Mouse (Mus musculus) urinary bladder, postnatal 14 days (tissue): ENCODE results near the gene Atr.

Experiments
- DNase-seq: peaks from one replicate; pipeline ENCODE4 v3.0.0; 2021; ENCODE audit warnings: low spot score

Atr gene

DNA sequence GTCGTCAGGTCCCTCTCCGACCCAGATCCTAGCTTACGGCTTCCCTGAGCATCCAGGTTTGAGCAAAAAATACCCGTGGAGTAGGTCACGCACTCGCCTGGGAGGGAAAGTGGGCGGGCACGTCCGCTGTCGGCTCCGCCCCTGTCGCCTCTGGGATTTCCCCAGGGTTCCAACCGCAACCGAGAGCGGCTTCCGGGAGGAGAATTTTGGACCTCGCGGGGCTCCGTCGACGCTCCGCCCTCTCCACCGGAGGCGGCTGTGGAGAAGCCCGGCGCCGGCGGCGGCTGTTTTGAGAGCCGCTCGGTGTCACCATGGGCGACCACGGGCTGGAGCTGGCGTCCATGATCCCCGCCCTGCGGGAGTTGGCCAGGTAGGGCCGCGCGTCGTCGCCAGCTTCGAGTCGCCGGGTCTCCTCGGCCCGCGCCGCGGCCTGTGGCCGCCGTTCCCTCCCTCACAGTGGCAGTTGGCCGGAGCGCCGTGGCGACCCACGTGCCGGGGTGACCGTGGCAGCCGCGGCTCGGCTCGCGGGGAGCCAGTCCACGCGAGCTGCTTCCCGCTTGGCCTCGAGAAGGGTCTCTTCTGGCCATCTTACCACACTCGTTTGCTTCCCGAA lies at the start of gene Atr:
TSS of gene Atr (plus strand) at position 184 of the 613 bp plus-strand sequence.
- peak; percentile 95 for DNase-seq

DNA sequence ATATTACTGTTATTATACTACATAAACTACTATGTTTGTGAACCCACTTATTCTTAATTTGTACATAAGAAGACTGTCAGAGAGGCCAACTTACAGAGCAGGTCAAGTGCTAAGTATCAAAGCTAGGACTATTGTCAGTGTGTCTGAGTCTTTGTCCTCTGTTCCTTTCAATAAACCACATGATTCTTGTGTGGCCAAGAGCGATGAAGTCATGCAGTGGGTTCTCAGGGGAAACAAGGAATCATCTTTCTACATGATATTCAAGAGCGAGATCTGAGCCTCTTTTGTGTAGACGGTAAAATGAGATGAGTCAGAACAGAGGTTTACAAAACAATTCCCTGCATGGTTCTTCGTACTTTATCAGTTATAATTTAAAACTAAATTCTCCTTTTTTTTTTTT lies 47.8 kb upstream of the Atr start:
- DNase-seq = no peak

DNA sequence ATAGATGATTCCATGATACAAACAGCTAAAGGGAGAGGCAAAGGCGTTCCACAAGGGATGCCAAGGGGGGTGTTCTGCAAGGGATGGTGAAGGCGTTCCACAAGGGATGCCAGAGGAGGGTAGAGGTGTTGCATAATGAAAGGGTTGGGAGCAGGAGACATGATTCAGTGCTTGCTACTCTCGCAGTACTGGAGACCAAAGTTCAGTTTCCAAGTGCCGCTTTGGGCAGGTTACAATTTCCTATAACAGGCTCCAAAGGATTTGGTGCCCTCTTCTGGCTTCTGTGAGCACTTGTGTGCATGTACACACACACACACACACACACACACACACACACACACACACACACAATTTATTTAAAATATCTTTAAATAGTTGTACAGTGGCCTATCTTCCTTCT lies 45.6 kb upstream of the Atr start:
- no peak for DNase-seq

DNA sequence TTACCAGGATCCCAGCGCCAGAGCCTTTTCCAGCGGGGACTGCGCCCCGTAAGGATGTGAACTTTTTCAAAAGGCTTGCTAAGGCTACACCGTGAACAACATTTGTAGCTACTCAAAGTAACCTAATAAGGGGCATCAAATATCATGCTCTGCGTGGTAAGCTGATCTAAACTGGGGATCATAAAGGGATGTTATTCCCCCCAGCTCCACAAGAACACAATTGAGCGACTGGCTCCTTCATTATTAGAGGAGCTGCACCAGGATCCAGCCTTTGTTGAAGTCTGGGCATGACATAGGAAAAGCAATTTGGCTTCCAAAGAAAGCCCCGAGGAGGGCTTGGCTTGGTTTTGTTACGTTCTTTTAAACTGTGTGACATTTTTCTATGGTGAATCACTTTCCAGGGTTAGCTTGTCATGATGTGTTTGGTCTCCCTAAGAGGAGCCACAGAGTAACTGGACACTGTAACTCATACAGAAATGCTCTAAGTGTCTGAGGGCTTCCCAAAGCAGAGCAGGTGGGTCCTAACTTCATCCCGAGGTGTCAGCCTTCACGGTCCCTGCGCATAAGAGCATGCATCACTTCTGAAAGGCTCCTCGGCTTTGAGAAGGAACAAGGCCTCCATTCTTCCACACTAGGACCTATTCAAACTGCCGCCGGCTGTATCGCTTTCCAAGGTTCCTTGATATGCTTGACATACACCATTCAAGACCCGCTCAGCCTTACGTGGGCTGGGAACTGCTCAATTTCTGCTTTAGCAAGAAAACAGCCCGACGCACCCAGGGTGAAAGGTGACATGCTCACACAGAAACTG lies 43.5 kb upstream of the Atr start:
- no peak for DNase-seq

DNA sequence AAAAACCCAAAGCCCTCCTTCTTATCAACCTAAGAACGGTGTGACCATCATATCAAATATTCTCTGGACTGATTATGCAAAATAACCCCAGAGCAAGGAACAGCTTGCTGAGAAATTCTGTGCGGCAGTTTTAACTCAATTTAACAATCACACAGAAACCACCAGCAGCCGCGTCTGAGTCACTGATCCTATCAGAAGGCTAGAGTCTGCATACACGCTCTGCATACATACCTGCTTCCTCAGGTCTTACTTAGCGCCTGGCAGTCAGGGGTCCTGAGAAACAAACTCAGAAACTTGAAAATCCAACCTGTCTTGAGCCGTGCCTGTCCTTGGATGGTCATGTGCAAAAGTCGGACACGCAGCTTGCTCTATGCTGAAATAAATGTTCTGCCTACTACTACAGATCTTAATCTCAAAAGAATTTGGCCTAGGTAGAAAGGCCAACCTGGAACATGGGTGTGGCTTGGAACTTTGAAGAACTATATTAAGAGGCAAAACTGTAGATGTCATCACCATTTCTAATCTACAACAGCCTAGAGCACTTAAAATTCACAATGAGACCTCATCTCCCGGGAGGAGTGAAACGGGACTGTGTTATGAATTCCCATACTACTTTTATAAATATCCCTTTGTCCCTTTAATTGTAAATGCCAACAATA lies 42.3 kb upstream of the Atr start:
- peak; percentile 49 for DNase-seq

DNA sequence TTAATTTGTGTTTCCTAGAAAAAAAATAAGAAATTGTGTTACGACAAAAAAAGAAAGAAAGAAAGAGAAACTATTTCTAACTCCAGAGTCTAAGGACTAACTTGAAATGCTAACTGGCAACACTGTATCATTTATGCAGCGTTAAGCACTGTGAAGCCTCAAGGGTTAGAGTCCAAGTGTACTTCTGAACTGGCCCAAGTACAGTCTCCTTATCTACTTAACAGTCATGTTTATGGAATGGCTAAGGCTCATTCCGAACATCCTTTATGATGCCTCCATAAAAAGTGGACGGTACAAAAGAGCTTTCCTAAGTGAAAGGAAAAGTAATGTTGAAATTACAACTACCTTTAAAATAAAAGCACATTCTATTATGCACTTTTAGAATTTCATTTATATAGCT lies 41.7 kb upstream of the Atr start:
- no peak for DNase-seq

DNA sequence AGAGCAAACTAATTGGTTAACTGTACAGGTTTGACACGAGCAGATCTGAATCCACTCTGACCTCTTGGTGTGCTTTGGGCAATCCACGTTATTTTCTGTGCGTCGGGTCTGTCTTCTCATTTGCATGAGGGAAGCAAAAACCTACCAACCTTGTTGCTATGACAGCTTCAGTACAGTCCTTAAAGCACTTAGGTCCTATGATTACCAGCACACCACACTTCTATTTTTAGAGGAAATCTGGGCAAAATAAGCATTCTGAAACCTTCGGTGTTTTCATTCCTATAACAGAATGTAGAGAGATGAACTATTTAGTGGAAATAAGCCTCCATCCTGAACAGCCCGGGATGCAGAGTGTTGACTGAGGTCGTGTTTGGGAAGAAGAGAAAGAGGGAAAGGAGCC lies 34.9 kb upstream of the Atr start:
- no peak for DNase-seq

DNA sequence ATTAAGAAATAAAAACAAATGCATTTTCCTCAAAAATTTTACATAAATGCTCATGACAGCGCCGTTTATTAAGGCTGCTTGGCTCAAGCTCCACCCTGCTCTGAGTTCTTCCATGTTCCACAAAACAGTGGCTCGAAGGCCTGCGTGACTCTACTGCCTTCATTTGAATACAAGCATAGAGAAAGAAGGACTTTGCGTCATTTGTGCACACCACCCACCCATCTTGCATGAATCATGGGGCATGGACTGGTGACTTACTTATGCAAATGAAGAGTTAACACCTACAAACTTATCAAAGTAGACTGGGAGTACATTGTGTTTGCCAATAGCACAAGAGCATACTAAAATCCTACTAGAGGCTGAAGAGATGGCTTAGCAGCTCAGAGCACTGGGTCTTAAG lies 29.8 kb upstream of the Atr start:
- no peak for DNase-seq

DNA sequence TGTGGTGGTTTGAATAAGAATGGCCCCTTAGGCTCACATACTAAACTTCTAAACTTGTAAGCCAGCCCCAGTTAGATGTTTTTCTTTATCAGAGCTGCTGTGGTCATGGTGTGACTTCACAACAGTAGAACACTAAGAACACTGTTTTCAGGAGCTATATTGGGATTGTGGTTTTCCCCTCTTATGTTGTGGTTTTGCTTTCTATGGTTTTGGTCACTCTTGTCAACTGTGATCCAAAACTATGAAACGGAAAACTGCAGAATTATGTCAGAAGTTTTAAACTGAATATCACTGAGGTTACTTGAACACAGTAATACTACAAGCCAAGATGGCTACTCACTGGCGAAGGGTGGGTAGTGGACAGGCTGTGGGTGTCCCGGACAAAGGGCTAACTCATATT lies 24.6 kb upstream of the Atr start:
- DNase-seq = no peak

DNA sequence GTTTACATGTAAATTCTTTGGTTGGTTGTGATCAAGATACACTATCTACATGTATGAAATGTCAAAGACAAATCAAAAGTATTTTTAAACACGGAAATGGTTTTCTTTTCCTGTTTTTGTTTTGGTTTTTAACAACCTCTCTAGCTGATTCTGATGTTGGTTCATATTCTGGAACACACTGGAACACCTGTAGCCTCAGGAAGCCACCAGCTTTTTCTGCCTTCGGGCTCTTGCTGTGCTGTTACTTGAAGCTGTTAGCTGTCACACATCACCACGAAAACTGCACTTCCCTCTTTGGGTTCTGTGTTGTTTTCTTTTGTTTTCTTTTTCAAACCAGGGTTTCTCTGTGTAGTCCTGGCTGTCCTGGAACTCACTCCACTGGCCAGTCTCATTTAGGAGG lies 22.6 kb upstream of the Atr start:
- DNase-seq = no peak

DNA sequence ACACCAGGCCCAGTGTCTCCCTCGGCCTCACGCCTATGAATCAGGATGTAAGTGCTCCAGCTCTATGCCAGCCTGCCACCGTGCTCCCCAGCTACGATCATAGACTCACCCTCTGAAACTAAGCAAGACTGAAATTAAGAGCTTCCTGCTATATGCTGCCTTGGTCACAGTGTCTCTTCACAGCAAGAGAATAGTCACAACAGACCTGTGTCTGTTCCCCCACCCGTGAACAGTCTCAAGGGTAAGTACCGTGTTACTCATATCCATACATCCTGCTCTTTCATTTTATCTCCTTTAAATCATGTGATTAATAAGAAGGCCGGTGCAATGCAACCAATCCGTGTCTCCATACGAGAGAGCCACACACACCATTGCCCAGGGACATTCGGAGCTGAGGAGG lies 21.7 kb upstream of the Atr start:
- no peak for DNase-seq

DNA sequence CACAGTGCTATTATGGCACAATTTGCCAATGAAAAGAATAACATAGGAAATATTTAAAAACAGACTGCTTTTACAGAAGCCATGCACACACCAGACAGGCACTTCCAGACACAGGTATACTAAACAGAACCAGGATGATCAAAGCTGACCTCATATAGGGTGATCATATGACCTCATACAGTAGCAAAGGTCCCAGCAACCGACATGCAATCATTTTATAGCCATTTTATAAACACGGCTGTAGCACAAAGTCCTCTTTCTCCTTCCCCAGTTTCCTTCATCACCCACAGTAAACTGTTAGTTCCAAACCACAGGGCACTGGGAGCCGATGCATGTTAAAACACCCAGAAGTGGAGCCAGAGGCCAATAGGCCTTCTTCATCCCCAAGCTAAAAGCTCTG lies 18.0 kb upstream of the Atr start:
- DNase-seq = no peak

DNA sequence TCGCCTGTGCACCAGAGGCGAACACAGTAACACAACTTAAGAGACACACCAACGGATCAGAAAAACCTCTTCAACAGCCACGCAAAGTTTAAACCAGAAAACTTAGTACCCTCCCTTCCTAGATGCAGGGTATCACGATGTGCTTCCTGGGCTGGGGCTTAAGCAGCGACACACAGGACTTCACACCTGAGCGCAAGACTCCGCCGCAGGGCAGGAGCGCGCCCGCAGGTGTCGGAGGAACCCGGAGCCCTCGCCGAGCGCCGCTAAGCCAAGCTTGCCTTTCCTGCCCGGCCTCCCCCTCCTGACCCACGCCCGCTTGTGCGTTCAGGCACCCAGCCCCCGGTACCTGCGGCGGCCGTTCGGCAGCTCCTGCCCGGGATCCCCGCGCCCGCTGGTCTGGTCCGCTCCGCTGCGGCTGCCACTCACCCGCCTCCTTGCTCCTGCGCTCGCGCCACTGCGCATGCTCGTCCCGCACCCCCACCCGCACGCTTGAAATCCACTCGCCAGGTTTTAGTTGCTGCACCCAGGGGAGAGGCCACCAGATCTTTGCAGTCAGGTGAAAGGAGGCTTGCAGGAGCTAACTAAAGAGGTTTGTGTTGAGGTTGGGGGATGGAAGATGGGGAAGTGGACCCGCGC lies 12.5 kb upstream of the Atr start, which contains the start of gene Pls1:
TSS of gene Pls1 (minus strand) at position 487 of the 636 bp plus-strand sequence.
- DNase-seq = peak; percentile 87

DNA sequence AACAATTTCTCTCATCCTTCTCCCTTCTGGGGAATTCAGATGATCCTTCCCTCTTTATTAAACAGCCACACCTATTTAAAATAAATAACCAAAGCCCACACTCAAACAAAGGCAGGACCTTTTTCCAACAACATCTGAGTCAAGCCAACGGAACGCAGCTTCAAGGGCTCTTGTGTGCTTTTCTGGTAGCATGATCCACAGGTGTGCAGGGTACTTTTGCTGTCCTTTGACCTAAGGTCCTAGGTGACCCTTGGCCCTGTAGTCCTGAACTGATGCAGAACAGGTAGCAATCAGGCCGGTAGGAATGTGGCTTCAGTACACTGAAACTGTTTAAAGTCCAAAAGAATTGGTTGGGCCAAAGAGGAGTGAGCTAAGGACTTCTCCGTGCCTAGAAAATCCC lies 11.7 kb upstream of the Atr start:
- no peak for DNase-seq

DNA sequence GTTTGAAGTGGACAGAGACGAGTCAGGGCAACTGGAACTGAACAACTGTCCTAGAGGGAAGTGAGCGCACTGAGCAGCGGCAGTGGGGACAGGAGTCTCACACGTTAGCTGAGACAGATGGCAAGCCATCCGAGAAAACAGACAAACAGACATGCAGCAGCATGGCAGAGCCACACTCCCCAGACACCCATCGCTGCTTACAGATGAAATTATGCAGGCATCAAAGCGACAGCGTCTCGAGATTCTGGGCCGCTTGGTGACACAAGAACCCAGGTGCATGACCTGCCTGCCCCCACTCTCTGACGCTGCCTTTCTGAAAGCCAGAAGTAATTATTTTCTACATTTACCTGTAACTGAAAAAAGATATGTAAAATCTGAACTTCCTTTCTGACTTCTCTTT lies 5.7 kb upstream of the Atr start:
- DNase-seq = no peak

DNA sequence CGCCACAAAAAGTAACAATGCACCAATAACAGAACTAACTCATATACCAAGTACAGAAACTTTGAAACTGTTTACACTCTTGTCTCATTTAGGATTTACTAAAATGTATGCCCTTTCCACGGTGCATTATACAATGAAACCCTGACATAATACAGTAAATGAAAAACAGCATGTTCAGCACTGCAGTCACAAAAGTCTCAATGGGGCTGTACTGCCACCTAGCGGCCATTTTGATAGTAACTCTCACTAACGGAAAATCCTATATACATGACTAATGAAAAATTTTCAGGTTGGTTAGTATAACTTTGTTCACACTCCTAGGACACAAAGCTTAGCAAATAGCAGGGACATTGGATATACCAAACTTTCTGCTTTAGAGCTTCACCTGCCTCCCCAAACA lies 4.5 kb upstream of the Atr start:
- DNase-seq = peak; percentile 79

DNA sequence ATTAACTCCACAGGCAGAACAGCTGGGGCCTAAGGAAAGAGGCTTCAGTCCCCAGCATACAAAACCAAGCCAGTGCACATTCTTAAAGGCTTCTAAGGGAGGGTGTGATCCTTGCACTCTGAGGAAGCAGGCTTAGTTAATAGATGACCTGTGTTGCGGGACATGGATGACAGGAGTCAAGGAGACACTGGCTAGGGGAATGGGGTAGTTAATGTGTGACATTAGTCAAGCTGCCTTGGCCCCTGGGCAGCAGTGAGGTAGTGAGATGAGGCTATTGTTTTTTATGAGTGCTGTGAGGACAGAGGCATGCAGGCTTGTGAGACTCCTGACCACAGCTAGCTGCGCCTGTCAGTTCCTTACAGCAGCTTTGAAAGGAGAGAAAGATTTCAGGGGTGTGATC lies 2.5 kb upstream of the Atr start:
- DNase-seq = no peak

DNA sequence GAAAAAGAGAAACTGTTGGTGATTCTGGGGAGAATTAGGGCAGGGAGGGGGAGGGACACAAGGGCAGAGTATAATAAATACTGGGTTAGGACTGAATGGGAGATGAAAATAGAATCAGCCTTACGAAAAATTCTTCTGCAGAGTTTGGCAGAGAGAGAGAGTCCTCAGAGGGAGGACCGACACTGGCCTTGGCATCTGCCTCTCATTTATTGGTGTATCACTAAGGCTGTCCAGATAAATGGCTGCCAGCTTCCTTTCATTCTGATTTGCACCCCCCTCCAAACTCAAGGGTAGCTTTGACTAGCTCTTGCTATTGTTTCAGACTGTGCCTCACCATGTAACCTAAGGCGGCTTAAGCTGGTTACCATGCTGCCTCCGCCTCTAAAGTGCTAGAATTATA lies 1.4 kb upstream of the Atr start:
- DNase-seq = no peak

DNA sequence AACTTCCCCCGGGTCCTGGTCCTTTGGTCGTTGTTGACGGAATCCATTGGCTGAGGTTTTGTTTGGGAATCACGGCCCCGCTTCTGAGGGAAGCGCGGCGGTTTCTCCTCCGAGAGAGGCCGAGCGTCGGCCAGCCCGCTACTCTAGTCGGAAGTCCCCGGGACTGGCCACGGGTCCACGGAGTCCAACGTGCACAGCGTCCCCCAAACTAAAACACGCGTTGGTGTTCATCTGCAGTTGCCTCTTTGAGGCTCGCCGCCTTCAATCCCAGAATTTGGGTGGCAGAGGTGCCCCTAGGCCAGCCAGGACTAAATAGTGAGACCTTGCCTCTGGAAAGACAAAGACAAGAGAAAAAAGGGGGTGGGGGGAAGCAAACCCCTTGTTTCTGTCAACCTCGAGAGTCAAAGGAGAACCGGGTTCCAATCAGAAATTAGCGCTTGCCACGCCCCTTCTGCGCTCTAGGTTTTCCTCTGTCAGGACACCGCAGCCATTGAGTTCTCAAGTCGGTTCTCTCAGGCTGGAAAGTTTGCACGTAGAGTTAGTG lies 702 bp downstream of the Atr start:
- DNase-seq = peak; percentile 28

DNA sequence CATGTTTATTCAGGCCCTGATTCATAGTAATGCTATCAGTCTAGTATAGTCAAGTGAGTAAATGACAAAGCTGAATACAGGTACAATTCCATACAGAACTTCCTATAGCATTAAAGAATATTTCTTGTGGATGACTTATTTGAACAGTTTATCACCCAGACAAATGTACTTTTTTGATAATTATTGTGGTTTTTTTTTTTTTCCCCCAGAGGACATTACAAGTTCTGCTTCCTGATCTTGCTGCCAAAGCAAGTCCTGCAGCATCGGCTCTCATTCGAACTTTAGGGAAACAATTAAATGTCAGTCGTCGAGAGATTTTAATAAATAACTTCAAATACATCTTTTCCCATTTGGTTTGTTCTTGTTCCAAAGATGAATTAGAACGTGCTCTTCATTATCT lies 20.8 kb downstream of the Atr start:
- DNase-seq = no peak

DNA sequence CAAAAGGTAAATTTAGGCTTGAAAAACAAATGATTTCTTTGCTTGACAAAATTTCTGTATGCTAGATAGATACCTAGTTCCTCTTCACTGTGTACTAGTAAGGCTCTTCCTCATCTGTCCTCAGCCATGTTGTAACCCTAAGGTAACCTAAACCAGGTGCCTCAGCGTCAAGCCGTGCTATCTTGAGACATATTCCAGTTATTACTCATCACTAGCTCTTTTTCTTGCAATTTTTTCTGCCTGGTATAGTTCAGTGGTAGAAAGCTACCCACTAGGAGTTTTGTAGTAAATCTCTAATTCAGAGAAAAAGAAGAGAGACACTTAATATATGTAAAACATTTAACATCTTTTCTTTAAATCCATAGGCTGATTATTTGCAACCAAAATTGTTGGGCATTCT lies 25.4 kb downstream of the Atr start:
- no peak for DNase-seq

DNA sequence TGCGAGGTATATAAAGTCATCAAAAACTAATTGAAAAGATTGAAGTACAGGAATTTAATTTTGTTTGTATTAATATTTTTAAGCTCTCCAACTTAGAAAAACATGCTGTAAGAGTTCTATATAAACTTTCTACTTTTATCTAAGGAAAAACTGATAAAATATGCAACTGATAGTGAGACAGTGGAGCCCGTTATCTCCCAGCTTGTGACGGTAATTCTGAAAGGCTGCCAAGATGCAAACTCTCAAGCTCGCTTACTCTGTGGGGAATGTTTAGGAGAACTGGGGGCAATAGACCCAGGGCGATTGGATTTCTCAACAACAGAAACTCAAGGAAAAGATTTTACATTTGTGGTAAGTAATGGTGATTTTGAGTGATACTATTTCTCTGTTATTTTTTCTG lies 40.0 kb downstream of the Atr start:
- DNase-seq = no peak

DNA sequence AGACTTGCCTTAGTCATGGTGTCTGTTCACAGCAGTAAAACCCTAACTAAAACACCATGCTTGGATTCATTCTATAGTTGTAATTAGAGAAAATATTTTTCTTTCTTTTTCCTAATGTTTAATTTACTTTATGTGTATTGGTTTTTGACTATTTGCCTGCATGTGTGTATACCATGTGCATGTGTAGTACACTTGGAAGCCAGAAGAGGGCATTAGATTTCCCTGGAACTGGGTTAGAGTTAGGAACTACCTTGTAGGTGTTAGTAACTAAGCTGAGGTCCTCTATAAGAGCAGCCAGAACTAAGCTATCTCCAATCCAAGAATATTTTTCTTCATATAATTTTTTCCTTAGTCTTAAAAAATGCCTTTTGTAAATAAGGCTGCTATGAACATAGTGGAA lies 75.5 kb downstream of the Atr start:
- no peak for DNase-seq
